Mouse (Mus musculus) C2C12 (cell line): Measurements from ENCODE around the gene Tm6sf1.

Source experiments
- CTCF ChIP-seq: IDR thresholded peaks from one replicate; pipeline ENCODE4 v1.5.1; 2011; ENCODE audit not compliant: control insufficient read depth, insufficient read depth, insufficient read length
- MAX ChIP-seq: IDR thresholded peaks from one replicate; pipeline ENCODE4 v1.6.1; 2011; ENCODE audit warnings: mild to moderate bottlenecking, control low read depth
- USF1 ChIP-seq: IDR thresholded peaks from one replicate; pipeline ENCODE4 v1.6.1; 2011; ENCODE audit warnings: low read depth, mild to moderate bottlenecking, control low read depth, moderate library complexity

DNA sequence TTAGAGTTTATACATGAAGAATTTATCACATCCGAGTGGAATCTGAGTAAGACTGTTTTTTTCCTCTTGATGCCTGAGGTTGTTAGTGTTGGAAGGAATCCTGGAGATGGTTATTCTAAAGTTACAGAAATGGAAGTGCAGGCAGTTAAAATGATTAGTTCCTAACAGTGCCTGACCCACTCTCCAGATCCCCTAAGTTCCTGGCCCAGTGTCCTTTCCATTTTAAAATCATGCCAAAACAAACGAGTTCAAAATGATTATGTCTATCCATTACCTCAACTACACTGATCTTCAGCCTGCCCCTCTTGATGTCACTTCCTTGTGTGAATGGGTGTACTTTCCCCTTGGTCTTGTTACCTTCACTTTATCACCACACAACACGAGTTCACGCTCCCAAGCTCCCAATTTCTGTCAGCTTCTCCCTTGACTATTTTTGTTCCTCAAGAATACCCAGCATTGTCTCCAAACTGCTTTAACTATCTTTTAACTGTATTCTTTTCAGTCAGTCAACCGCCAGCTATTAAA lies 73.8 kb downstream of the Tm6sf1 start:
- TF ChIP-seq CTCF, result no peak
- TF ChIP-seq USF1, result no peak
- no peak for TF ChIP-seq MAX
